Mouse (Mus musculus) T-helper 1 cell (primary cell): ENCODE measurements around the gene Ifitm2.

ENCODE experiments used
- in situ Hi-C: fragments of 300-600 bp; cut with MboI, MseI; formaldehyde crosslinking; loops from one replicate; pipeline ENCODE4 v1.15.1; 2025; ENCODE audit warnings: high pct_unique_total_duplicates

Ifitm2 gene

GRCm38 (mm10) chr7:140905642-140906081, 50.1 kb downstream of the Ifitm2 start:
- in situ Hi-C loops = no loop called here
